Mouse (Mus musculus) c-Kit-positive CD71-negative TER-119-negative erythroid progenitor cells, embryonic 14.5 days (primary cell): ENCODE results near the gene Itgb8.

Source experiments
- DNase-seq: peaks from one replicate; pipeline ENCODE4 v3.0.0-alpha.2; 2013; ENCODE audit warnings: low read depth

Gene Itgb8

GRCm38 (mm10) chr12:119209384-119210072 lies 29.1 kb downstream of the Itgb8 start:
- DNase-seq, result no peak

DNA sequence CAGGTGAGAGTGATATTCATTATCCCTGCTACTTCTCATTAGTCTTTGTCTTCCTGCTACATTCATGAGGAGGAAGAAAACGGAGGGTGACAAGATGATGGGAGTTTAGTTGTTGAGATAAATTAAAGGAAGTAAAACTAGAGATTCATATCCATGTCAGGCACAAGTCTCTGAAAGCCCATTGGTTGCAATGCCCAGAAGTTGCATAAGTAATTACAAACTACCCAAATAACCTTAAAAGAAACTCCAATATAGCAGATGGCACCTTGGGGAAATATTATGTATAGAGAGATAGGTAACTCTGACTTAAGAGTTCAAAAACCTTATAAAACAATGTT lies 31.2 kb downstream of the Itgb8 start:
- DNase-seq, result no peak

DNA sequence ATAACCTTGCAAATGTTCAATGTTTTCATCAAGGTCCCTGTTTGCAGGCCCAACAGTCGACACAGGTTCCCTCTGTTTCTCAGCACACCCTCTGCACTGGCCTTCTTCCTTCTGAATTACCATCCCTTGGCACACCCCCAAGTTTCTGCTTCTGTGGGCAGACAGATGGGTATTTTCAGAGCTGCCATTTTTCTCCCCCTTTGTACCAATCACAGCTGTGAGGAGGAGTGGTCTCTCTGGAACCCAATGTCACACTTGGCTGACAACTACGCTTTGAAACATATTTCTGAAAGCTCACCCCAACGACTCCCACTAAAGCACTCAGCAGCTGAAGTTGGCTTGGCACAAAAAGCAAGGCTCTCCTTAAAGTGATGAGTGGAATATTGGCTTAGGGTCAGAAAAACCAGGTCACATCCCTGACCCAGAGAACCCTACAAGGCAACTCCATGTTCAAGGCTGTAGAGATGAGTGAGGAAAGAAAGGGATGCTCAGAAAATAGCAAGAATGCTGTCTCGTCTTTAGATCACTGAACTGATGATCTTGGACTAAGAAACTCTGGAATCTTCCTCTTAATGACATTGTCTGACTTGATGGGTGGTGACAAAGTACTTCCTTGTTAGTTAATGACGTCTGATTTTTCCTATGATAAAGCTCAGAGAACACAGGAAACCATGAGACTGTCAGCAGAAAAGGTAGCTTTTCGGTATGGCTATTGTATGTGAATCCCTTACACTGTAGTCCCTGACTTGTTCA lies 31.7 kb downstream of the Itgb8 start:
- no peak for DNase-seq

DNA sequence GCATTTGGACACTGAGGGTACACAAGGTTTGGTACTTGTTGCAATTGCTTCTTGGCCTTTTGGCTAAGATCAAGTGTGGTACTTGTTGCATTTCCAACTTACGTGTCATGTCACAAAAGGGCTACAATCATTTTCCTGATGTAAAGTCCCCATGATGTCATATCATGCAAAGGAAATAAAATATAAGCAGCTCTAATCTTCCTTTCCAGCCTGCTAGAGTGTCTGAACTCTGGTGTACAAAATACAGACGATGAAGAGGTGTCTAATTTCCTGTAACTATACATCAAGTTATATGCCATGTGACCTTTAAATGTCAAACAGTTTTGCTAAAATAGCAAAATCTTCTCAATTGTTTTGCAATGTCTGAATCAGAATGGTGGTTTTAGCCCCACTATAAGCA lies 34.2 kb downstream of the Itgb8 start:
- DNase-seq, result no peak

GRCm38 (mm10) chr12:119202766-119203165 lies 35.8 kb downstream of the Itgb8 start:
- no peak for DNase-seq

DNA sequence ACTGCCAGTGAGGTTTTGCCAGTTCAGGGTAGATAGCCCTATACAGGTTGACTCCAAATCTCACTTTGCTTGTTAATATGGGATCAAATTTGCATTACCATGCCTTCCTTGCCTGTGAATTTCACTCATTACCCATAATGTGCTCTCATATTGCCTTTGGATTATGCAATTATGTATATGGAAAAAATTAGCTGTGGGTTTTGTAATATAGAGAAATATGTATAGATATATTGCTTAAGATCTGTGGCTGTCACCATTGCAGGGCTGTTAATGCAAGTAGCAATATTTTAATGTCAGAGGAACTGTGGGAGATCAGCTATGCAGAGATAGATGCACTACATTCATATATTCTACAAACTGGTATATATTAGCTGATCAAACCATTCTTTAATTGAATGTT lies 43.5 kb downstream of the Itgb8 start:
- DNase-seq, result no peak

- no peak for DNase-seq
Measured at GRCm38 (mm10) chr12:119189814-119190213, 48.8 kb downstream of the Itgb8 start.

GRCm38 (mm10) chr12:119185441-119185840 lies 53.2 kb downstream of the Itgb8 start:
- no peak for DNase-seq

DNA sequence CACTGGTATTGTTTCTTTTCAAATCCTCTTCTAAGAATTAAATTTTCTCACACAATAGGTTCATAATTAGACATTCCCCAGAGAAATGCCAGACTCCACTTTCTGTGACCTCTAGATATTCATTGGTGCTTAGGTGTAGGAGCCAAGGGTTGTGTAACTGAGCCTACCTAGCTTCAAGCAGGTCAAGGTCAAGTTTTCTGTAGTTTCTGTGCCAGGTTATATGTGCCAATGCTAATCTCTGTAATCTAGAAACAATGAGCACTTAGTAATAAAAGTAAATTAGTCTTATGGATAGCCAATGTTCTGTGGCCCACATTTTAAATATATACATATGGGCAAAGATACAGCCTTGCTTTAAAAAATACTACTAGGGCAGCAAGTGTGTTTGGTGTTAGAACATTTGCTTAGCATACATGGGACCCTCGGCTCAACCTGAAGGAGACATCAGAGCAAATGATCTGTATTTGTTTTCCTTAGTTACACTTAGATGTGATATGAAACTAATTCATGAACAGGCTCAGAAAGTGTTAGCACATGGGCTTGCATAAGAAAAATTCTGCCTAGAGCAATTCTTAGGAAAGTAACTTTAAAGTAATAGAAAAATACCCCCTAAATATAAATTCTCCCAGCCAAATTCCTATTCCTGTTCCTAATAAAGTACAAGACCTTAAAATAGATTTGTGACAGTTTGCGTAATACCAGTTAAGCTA lies 56.2 kb downstream of the Itgb8 start:
- DNase-seq, result no peak

- DNase-seq, result no peak
Measured at GRCm38 (mm10) chr12:119176017-119176416, 62.6 kb downstream of the Itgb8 start.

- DNase-seq, result no peak
Measured at GRCm38 (mm10) chr12:119169828-119170539, 68.6 kb downstream of the Itgb8 start.

DNA sequence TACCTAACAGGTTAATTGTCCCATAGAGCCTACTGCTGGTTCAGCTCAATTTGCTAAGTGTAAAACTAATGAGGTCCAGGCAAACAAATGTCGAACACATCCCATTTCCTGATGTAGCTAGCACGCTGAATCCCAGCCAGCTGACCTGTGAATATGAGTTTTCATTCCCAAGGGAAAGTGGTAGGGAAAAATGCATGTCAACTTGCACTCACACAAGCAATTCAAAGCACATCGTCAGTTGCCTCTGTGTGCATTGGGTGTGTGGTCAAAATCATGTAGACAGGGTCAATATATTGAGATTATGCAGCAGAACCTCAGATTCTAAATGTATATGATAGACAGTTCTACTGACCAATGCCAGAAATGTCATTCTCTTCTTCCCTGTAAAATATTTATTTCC lies 69.5 kb downstream of the Itgb8 start:
- DNase-seq, result no peak

DNA sequence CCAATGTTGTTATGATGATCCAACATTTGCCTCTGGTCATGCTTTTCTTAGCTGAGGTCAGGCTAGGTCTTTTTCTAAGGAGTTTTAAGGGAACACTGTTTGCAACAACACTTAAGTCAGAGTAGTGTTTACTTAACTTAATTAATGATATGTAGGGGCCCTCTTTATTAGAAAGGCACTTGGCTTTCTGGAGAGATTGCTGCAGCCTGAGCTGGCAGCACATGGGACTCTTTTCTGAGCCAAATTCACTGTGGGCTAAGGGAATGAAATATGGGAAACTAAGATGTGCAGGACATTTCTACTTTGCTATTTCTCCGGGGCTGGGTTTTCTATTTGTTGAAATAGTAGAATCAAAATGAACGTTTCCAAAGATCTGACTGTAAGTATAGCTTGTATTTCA lies 73.5 kb downstream of the Itgb8 start:
- no peak for DNase-seq

- DNase-seq, result no peak
Measured at GRCm38 (mm10) chr12:119164672-119165071, 73.9 kb downstream of the Itgb8 start.

DNA sequence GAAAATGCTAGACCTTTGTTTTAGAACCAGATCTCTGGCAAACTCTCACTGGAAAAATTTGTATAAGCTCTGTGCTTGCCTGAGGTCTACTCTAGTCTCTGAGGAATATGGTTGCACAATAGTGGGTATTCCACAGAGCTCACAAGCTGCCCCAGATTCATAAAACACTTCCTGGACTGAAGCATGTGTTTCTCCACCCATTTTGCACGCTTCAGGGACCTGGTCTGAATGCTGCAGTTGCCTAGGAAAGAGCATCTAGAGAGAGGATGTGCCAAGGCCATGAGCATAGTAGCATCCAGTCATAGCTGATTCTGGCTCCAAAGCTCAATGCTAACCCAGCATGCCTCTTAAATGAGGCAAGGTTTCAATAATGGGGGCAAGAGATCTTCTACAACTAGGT lies 74.4 kb downstream of the Itgb8 start:
- no peak for DNase-seq

DNA sequence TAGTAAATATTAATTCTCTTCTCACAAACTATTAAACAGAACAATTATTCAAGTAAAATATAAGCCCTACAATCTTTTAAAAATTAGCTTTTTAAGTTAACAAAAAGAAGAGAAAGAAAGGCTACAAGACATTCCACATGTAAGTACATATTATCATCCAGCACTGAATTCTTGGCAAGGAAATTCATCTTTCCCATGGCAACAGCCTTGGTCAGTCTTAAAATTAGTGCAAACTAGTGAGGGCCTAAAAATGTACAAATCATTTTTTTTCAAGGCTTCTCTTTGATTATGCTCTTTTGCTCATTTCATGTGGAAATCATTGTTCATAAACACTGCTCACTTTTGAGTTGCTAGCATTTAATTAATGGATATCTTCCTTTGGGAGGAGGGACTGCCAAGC lies 77.8 kb downstream of the Itgb8 start:
- DNase-seq, result no peak

GRCm38 (mm10) chr12:119159254-119159933 lies 79.2 kb downstream of the Itgb8 start:
- no peak for DNase-seq

DNA sequence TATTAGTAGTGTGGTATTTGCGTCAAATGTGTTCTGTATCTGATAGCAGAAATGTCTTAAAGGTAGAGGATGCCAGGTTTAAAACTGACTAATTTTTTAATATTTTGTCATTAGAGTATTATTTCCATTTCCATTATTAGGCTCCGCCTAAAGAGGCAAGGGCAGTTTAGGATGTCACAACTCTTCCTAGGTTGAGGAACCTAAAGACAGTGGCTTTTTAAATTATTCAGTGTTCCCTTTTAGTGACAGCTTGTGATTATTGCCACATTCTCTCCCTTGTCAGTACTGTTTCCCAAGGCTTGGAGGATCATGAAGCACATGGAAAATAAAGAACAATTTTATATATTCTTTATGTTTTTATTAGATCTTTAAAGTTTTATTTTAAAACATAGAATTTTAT lies 80.9 kb downstream of the Itgb8 start:
- no peak for DNase-seq

GRCm38 (mm10) chr12:119157068-119157467 lies 81.5 kb downstream of the Itgb8 start:
- DNase-seq, result peak; percentile 28

- DNase-seq, result no peak
Measured at GRCm38 (mm10) chr12:119155566-119155965, 83.0 kb downstream of the Itgb8 start.

DNA sequence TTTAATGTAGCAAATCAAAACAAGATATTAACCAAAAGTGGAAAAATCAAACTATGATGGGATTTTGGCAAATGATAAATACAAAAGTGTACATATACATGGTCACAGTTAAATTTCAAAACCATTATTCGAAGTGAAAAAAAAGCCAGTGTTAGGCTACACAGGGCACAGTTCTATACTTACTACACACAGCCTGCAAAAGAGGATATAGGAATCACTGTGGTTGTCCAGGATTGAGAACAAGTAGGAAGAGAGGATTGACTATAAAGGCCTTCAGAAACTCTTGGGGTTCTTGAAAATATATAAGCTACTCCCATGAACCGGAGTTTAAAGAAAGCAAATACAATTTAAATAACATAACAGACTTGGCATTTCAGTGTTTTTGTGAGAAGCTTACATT lies 87.6 kb downstream of the Itgb8 start:
- DNase-seq, result no peak

DNA sequence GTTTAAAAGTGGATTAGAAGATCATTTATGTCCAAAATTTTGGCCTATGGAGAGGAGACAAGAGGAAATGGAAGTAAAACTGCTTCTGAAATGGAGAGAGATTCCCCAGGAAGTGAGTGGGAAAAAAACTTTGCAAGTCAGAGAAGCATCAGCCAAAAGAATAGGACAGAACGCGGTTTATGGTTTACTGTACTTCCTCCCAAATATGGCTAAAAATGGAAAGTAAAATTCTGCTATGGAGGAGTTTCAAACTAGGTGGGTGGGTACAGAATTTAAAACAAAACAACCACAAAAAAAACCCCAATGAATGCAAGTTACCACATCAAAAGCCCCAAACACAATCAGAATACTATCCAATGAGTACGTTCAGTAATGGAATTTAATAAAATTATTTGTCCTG lies 90.8 kb downstream of the Itgb8 start:
- no peak for DNase-seq
